Mouse (Mus musculus): ENCODE measurements around the gene Gm49661. TPM values are rescaled to one million over a fixed set of nuclear protein-coding genes. Genes with fewer than 3 reads are reported as not detected.

Gene Gm49661
- polyA plus RNA-seq, 1 experiment from 2014 or later: not detected

DNA sequence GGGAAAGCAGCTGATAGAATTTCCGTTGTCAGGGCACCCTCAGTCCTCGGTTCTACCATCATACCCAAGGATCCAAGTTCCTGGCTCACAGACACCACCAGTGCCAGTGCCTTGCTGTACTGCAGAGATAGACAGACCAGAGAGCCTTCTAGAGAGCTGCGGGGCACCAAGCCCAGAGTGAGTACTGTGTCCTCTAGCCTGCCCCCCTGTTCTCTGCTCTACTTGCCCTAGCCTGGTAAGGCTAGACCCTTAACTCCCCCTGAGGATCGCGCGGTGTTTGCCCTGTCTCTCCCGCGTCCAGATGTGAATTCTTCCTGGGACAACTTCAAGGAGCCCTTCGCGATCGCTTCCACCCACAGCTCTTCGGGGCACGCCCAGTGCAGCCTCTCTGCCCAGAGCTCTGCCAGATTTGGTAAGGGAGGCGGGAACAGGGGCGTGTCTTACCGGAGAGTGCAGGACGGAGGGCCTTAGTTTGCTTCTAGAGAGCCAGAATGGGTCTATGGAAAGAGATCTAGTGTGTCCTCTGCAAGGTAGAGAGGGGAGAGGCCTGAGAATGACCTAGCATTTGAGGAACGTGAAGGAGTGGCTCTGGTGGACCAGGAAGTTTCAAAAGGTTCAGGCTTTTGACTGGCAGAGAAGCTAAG, 16.5 kb downstream of the Gm49661 start:
- H3K27ac ChIP-seq (replicated peaks): no peak overlapping the region
- H3K9me3 ChIP-seq: no peaks in the 10 kb centered on the region
- 11% methylated on average over 18 of the region's 18 CpGs for WGBS
- H3K27me3 ChIP-seq: peaks cover 47% of the 10 kb centered on the region
- no peak overlapping the region; the same call in 1 of the 2 replicates for H3K4me2 ChIP-seq (replicated peaks)
- peaks cover 6% of the 10 kb centered on the region for H3K36me3 ChIP-seq
- H3K9ac ChIP-seq (replicated peaks): no peak overlapping the region
- H3K4me1 ChIP-seq: no peaks in the 10 kb centered on the region
- no peak overlapping the region for H3K4me3 ChIP-seq
- ATAC-seq (ENCODE audit: low FRiP score, low read depth): no peak

DNA sequence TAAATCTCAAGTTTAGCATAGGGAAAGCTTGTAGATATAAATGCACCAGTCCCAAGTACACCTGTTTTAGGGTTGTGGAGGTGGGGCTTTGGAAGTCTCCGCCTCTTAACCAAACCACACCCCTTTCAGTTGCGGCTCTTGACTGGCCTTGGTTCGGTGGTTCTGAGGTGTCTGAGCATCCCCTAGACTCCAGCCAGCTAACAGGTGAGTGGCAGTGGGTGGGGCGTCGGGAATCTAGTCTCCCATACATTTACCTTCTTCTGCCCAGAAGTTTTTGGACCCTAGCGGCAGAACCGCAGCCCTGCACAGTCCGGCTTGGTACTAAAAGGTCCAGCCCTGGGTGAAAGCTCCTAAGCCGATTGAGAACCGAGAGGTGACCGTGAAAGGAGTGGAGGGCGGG, 19.5 kb downstream of the Gm49661 start:
- no peak overlapping the region for H3K4me2 ChIP-seq (replicated peaks)
- no peak overlapping the region for H3K4me3 ChIP-seq
- peaks cover 74% of the 10 kb centered on the region for H3K27me3 ChIP-seq
- H3K27ac ChIP-seq (replicated peaks): no peak overlapping the region
- no peak overlapping the region for H3K9ac ChIP-seq (replicated peaks)
- H3K36me3 ChIP-seq: no peaks in the 10 kb centered on the region
- whole genome bisulfite sequencing: 19% methylated on average over 12 of the region's 12 CpGs
- H3K9me3 ChIP-seq: no peaks in the 10 kb centered on the region
- ATAC-seq (ENCODE audit: low FRiP score, low read depth): no peak
- H3K4me1 ChIP-seq: peaks cover 23% of the 10 kb centered on the region

DNA sequence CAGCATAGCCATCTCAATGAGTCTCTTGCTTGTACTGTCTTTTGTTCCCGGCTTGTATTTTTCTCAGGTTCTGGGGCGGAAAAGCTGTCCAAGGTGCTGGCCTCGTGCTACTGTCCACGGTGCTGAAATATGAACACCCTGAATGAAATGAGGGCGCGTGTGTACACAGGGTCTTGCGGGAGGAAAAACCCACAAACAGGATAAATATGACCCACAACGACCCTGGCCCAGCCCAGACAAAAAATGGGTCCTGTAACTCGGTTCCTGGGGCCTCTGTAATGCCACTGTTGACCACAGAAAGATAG, 22.0 kb downstream of the Gm49661 start:
- Histone ChIP-seq H3K27me3 (peaks cover 87% of the 10 kb centered on the region), H3K27ac (replicated peaks) (no peak overlapping the region), H3K4me3 (no peak overlapping the region), H3K9ac (replicated peaks) (no peak overlapping the region), H3K4me2 (replicated peaks) (0 out of 2 replicates have a peak overlapping the region, but pooled peaks have one; percentile 99), H3K36me3 (no peaks in the 10 kb centered on the region), H3K4me1 (peaks cover 29% of the 10 kb centered on the region), H3K9me3 (no peaks in the 10 kb centered on the region)
- 18% methylated on average over 9 of the region's 9 CpGs for WGBS
- ATAC-seq (ENCODE audit: low FRiP score, low read depth): no peak

DNA sequence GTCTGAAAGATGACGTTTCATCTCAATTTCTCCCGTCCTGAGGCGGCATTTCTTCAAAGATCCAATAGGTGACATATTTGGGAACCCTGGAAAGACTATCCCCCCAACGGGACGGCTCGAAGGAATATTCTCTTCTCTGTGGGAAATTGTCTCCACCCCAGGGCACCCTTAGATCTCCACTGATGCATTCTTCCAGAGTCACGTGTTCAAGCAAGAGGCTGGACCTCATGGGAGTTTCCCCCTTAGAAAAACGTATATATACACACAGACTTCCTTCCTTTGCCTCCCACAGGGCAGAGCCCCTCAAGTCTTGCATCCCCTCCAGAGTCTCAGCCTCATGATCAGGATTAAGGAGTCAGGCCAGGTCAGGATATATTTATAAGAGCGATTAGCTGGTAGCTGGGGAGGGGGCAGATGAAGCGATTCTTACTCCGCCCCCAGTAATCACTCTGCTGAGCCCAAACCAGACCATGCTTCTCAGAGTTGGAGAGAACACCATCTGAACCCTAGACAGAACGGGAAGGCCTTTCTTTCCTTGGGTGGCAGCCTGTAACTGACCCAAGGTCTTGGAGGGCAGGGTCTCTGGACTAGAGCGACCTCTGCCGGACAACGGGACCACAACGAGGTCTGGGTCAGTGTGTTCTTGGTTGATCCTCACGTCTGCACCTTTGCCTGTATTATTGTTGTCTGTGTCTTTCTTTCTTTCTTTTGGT, 22.5 kb downstream of the Gm49661 start, which contains the start of gene Rtbdn:
Gene Rtbdn, plus strand, starts transcription at position 464 of the 713 bp plus-strand sequence.
- 0 out of 2 replicates have a peak, but pooled peaks have one; percentile 44 for ATAC-seq (ENCODE audit: low FRiP score, low read depth)
- Histone ChIP-seq H3K4me2 (replicated peaks) (peak within 1 kb of the TSS; percentile 99), H3K36me3 (no peaks in the 10 kb centered on the region), H3K9me3 (no peaks in the 10 kb centered on the region), H3K27ac (replicated peaks) (peak within 1 kb of the TSS; percentile 58), H3K9ac (replicated peaks) (peak within 1 kb of the TSS; percentile 80), H3K27me3 (peaks cover 82% of the 10 kb centered on the region), H3K4me1 (peaks cover 29% of the 10 kb centered on the region), H3K4me3 (peak within 1 kb of the TSS; percentile 70)
- 7% methylated on average over 17 of the region's 17 CpGs for WGBS

DNA sequence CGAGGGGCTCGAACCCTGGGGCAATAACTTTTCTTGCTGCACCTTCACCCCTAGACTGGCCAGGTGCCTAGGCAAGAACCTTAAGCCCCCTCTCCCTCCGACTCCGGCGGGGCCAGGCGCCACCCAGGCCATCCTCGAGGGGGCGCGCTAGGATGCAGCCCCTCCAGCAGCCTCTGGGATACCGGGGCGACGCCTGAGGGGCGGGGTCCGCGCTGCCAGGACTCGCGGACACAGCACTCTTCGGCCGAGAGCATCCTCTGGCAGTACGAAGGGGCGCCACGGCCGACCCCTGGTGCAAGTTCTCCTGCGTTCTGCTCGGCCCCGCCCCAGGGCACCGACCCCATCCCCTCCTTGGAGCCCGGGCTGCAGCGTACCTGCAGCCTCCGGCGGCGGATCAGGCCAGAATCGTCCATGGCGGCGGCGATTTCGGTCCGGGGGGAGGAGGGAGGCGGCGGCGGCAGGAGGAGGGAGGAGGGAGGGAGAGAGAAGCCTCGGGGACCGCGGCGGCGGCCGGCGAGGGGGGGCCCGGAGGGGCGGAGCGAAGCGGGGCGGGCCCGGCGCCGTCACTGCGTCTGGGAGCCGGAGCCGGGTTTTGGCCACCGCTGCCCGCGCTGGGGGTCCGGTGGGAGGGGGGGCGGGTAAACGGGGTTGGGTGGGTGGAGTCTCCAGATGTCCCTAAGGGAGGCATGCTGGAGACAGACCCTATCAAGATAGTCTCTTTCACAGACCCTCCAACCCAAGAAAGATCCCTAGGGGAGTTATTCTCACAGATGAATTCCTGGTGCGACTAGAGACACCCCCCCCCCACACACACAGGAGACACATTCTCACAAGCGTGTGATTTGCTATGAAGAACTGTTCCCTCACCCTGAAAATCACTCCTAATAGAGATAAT, 23.4 kb downstream of the Gm49661 start:
- H3K27ac ChIP-seq (replicated peaks): peak overlapping the region; percentile 58
- peaks cover 75% of the 10 kb centered on the region for H3K27me3 ChIP-seq
- peak overlapping the region; percentile 99 for H3K4me2 ChIP-seq (replicated peaks)
- no peaks in the 10 kb centered on the region for H3K36me3 ChIP-seq
- H3K4me3 ChIP-seq: peak overlapping the region; percentile 70
- ATAC-seq (ENCODE audit: low FRiP score, low read depth): peak; percentile 67
- H3K9me3 ChIP-seq: no peaks in the 10 kb centered on the region
- H3K4me1 ChIP-seq: peaks cover 29% of the 10 kb centered on the region
- H3K9ac ChIP-seq (replicated peaks): peak overlapping the region; percentile 80
- WGBS: 0% methylated on average over 38 of the region's 67 CpGs

DNA sequence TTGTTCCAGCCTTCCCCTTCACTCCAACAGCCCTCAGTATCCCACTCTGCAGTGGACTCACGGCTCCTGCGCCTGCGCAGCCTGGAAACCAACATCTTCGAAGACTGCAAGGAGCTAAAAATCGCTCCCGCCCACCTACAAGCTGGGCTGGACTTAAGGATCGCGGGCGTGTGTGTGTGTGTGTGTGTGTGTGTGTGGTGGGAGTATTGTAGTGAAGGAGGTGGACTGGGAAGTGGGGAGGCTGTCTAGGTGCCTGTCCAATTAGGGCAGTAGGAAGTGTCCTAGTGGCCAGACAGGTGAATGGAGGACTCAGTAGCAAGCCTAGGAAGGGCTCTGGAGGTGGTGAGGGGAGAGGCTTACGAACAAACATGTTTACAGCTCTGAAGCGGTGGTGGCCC, 24.0 kb downstream of the Gm49661 start:
- H3K27me3 ChIP-seq: peaks cover 69% of the 10 kb centered on the region
- peak overlapping the region; percentile 80; the same call in 1 of the 2 replicates for H3K9ac ChIP-seq (replicated peaks)
- WGBS: 4% methylated on average over 11 of the region's 11 CpGs
- no peak overlapping the region for H3K27ac ChIP-seq (replicated peaks)
- peak; percentile 55 for ATAC-seq (ENCODE audit: low FRiP score, low read depth)
- peak overlapping the region; percentile 70 for H3K4me3 ChIP-seq
- H3K9me3 ChIP-seq: no peaks in the 10 kb centered on the region
- no peaks in the 10 kb centered on the region for H3K36me3 ChIP-seq
- H3K4me2 ChIP-seq (replicated peaks): peak overlapping the region; percentile 99
- peaks cover 29% of the 10 kb centered on the region for H3K4me1 ChIP-seq

DNA sequence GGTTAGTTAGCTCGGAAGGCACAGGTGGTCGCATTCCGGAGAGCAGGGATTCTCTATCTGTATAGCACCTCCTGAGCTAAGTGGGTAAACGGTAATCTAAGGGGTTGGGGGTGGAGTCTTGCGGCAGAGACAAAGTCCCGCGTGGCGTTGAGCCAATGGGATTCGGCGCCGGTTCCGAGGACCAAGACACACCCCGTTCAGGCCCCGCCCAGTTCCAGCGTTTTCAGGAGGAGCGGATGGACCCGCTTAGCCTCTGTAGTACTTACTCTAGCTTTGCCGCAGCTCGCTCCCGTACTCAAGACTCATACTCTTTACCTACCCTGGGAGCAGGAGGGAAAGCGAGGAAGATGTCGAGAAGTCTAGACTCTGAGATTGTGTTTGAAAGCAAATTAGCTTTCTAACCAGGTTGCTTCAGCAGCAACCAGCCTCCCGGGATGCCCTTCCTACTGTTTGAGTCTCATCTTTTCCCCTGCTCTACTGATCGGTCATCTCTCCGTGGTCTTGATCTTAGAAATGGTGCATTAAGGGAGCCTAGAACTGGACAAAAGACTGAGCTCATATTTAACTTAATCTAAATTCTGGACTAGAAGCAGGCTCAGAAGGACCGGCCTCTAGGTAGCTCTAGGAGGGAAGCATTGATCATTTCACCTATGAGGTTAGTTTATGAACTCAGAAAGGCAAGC, 24.6 kb downstream of the Gm49661 start:
- ATAC-seq (ENCODE audit: low FRiP score, low read depth): peak; percentile 57; the same call in 1 of the 2 replicates
- no peaks in the 10 kb centered on the region for H3K9me3 ChIP-seq
- WGBS: 2% methylated on average over 26 of the region's 26 CpGs
- peaks cover 63% of the 10 kb centered on the region for H3K27me3 ChIP-seq
- no peaks in the 10 kb centered on the region for H3K36me3 ChIP-seq
- no peak overlapping the region for H3K27ac ChIP-seq (replicated peaks)
- H3K9ac ChIP-seq (replicated peaks): no peak overlapping the region
- H3K4me3 ChIP-seq: peak overlapping the region; percentile 70
- H3K4me1 ChIP-seq: peaks cover 29% of the 10 kb centered on the region
- H3K4me2 ChIP-seq (replicated peaks): peak overlapping the region; percentile 99

DNA sequence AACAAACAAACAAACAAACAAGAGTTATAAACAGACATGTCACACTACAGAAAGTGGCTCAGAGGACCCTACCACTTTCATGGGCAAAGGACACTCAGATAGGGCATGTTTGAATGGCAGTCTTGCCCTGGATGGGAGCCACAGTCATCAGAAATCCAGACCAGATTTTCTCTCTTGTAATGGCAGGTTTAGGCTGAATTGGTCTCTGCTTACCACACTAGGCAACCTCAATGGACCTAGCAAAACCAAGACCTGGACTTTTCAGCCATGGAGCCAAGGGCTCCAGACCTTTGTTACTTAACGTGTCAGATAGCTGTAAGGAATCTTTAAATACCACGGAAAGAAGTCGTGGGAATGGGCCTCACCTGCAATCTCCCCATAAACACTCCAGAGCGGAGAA, 25.5 kb downstream of the Gm49661 start:
- H3K27ac ChIP-seq (replicated peaks): no peak overlapping the region
- H3K27me3 ChIP-seq: peaks cover 56% of the 10 kb centered on the region
- 22% methylated on average over 4 of the region's 4 CpGs for WGBS
- ATAC-seq (ENCODE audit: low FRiP score, low read depth): no peak
- no peak overlapping the region for H3K4me2 ChIP-seq (replicated peaks)
- no peak overlapping the region for H3K9ac ChIP-seq (replicated peaks)
- no peak overlapping the region for H3K4me3 ChIP-seq
- H3K9me3 ChIP-seq: no peaks in the 10 kb centered on the region
- peaks cover 29% of the 10 kb centered on the region for H3K4me1 ChIP-seq
- no peaks in the 10 kb centered on the region for H3K36me3 ChIP-seq

DNA sequence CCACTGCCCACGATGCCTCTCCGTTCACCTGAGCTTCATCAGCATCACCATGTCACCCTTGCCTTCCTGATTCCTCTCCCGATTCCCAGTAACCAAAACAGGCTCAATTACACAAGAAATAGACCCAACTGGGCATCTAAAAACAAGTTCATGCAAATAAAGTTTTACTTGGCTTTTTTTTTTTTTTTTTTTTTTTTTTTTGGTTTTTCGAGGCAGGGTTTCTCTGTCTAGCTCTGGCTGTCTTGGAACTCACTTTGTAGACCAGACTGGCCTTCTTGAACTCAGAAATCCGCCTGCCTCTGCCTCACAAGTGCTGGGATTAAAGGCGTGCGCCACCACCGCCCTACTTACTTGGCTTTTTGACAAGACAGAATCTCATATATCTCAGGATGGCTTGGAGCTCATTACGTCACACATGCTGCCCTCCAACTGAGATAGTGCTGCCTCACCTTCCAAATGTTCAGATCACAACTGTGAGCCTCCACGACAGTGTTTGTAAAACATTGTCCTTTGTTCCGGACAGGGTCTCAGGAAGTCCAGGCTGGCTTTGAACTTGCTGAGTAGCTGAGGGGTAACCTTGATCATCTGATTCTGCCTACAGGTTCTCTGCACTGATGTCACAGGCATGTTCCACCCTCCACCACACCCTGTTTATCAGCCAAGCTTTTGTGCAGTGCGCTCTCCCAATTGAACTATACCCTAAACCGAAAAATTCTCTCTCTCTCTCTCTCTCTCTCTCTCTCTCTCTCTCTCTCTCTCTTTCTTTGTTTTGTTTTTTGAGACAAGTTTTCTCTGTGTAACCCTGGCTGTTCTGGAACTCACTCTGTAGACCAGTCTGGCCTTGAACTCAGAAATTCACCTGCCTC, 31.4 kb downstream of the Gm49661 start:
- peak overlapping the region; percentile 74 for H3K4me3 ChIP-seq
- no peaks in the 10 kb centered on the region for H3K9me3 ChIP-seq
- no peak for ATAC-seq (ENCODE audit: low FRiP score, low read depth)
- no peaks in the 10 kb centered on the region for H3K36me3 ChIP-seq
- H3K27ac ChIP-seq (replicated peaks): 0 out of 2 replicates have a peak overlapping the region, but pooled peaks have one; percentile 90
- peaks cover 38% of the 10 kb centered on the region for H3K4me1 ChIP-seq
- peak overlapping the region; percentile 87 for H3K4me2 ChIP-seq (replicated peaks)
- 68% methylated on average over 13 of the region's 13 CpGs for WGBS
- peaks cover 49% of the 10 kb centered on the region for H3K27me3 ChIP-seq
- H3K9ac ChIP-seq (replicated peaks): peak overlapping the region; percentile 83; the same call in 1 of the 2 replicates

DNA sequence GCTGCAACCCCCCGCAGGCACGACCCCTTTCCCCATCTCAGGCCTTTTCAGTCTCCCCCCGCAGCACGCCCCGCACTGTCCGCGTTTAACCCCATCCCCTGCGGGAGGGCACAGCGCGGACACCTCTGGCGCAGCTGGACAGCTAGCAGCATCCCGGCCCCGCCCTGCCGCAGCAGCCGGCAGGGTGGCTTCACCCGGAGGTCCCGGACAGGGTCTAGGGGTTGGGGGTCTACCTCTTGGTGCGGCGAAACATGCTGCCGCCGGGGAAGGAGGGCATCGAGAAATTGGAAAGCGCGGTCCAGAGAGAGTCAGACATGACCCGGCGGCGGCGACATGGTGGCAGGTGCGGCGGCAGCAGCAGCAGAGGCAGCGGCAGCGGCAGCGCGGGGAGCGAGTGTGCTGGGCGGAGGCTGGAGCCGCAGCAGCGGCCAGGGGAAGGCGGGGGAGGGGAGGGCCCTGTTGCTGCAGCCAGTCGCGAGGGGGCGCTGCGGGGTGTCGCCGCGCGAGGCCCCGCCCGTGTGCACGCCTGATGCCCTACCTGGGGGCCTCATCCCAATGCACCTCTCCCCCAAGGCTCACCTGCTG, 32.2 kb downstream of the Gm49661 start, which contains the start of gene Mast1:
Gene Mast1, minus strand, starts transcription at position 398 of the 585 bp plus-strand sequence.
- Histone ChIP-seq H3K4me1 (peaks cover 38% of the 10 kb centered on the region), H3K9ac (replicated peaks) (peak within 1 kb of the TSS; percentile 83), H3K36me3 (no peaks in the 10 kb centered on the region), H3K4me3 (peak within 1 kb of the TSS; percentile 74), H3K27ac (replicated peaks) (peak within 1 kb of the TSS; percentile 90), H3K9me3 (no peaks in the 10 kb centered on the region), H3K27me3 (peaks cover 54% of the 10 kb centered on the region), H3K4me2 (replicated peaks) (peak within 1 kb of the TSS; percentile 87)
- under 1% methylated on average over 48 of the region's 50 CpGs for WGBS
- ATAC-seq (ENCODE audit: low FRiP score, low read depth): peak; percentile 61

Data from midbrain, embryonic 12.5 days (tissue).